Mouse (Mus musculus): ENCODE results near the gene Angel1.

DNA sequence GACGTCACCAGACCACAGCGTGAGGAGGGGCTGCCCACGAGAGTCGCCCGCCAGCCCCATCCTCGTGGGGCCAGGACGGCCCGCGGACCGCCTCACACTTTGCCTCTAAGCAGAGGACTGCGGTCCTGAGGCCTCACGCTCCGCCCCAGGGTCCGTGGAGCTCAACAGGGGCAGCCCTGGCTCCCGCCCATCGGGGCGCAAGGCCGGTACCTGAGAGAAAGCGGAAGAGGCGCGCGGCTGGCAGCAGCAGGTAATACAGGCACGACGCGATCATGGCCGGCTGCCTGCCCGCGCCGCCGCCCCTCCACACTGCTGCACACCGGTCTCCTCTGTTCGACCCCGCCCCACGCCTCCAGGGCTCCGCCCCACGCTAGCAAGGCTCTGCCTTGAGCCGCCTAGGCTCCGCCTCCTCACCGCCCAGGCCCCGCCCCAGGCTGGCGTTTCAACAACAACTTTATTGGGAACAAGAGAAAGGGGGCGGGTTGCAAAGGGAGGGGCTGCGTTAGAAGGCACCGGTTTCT, at the start of gene Angel1:
- TF ChIP-seq BHLHE40 (IDR thresholded peaks at IDR 0.05; ENCODE audit: borderline replicate concordance, low read depth, low read length) (no peak), NRF1 (IDR thresholded peaks at IDR 0.05; ENCODE audit: insufficient read depth, low read depth, low read length, poor library complexity, severe bottlenecking) (0 out of 2 replicates have a peak, but pooled peaks have one; percentile 24), POLR2A (IDR thresholded peaks at IDR 0.05; ENCODE audit: control insufficient read depth in 1 of 2, insufficient read depth in 1 of 2, low read depth in 1 of 2, low read length in 2 of 2, poor library complexity in 1 of 2) (peak; percentile 70 to 78; a peak in 3 of 4 replicates), ZNF384 (IDR thresholded peaks at IDR 0.05; ENCODE audit: low read depth, low read length) (no peak), CTCF (IDR thresholded peaks at IDR 0.05 in 2 of 3, conservative IDR thresholded peaks at IDR 0.05 in 1 of 3; ENCODE audit: control insufficient read depth in 1 of 3, insufficient read depth in 1 of 3, low read depth in 2 of 3, low read length in 3 of 3, poor library complexity in 1 of 3, severe bottlenecking in 1 of 3) (no peak), USF2 (IDR thresholded peaks at IDR 0.05; ENCODE audit: borderline replicate concordance in 1 of 2, insufficient read depth in 1 of 2, low read depth in 1 of 2, low read length in 2 of 2) (no peak), TCF12 (IDR thresholded peaks at IDR 0.05; ENCODE audit: low read depth, low read length) (no peak), UBTF (IDR thresholded peaks at IDR 0.05; ENCODE audit: borderline replicate concordance, insufficient read depth, low read depth, low read length) (no peak), CHD2 (IDR thresholded peaks at IDR 0.05; ENCODE audit: low read length) (no peak)

Measured in MEL (cell line).